Mouse (Mus musculus) frontal cortex, postnatal 14 days (tissue): ENCODE measurements around the gene Slc29a3.

ENCODE experiments used
- DNase-seq, 2 experiments: peaks; one replicate each; pipeline ENCODE4 v3.0.0; 2022; ENCODE audit warnings: low spot score in 2 of 2

Slc29a3 gene

GRCm38 (mm10) chr10:60752040-60753020 lies at the start of gene Slc29a3:
TSS of gene Slc29a3 (minus strand) at chr10:60752794.
- peak; percentile 85 to 89 for DNase-seq

GRCm38 (mm10) chr10:60801898-60802412 lies 49.4 kb upstream of the Slc29a3 start:
- no peak for DNase-seq

- DNase-seq, result no peak
Measured at GRCm38 (mm10) chr10:60801168-60801897, 48.7 kb upstream of the Slc29a3 start.

GRCm38 (mm10) chr10:60800295-60801167 lies 47.9 kb upstream of the Slc29a3 start:
- DNase-seq, result no peak

- DNase-seq, result no peak
Measured at GRCm38 (mm10) chr10:60797682-60798422, 45.3 kb upstream of the Slc29a3 start.

- no peak for DNase-seq
Measured at GRCm38 (mm10) chr10:60796474-60796873, 43.9 kb upstream of the Slc29a3 start.

GRCm38 (mm10) chr10:60796028-60796427 lies 43.4 kb upstream of the Slc29a3 start:
- DNase-seq, result no peak

- DNase-seq, result no peak
Measured at GRCm38 (mm10) chr10:60794792-60795191, 42.2 kb upstream of the Slc29a3 start.

GRCm38 (mm10) chr10:60794374-60794773 lies 41.8 kb upstream of the Slc29a3 start:
- DNase-seq, result peak; percentile 22 to 26

- no peak for DNase-seq
Measured at GRCm38 (mm10) chr10:60792841-60793240, 40.2 kb upstream of the Slc29a3 start.

- DNase-seq, result no peak
Measured at GRCm38 (mm10) chr10:60792365-60792764, 39.8 kb upstream of the Slc29a3 start.

- DNase-seq, result no peak
Measured at GRCm38 (mm10) chr10:60790912-60791311, 38.3 kb upstream of the Slc29a3 start.

GRCm38 (mm10) chr10:60787303-60788074 lies 34.9 kb upstream of the Slc29a3 start:
- no peak for DNase-seq

- no peak for DNase-seq
Measured at GRCm38 (mm10) chr10:60783608-60784007, 31.0 kb upstream of the Slc29a3 start.

GRCm38 (mm10) chr10:60779628-60780027 lies 27.0 kb upstream of the Slc29a3 start:
- DNase-seq, result peak; percentile 49 to 64

GRCm38 (mm10) chr10:60778542-60778941 lies 25.9 kb upstream of the Slc29a3 start:
- peak in 1 of 2 experiments; percentile 36 for DNase-seq

GRCm38 (mm10) chr10:60775473-60775872 lies 22.9 kb upstream of the Slc29a3 start:
- no peak for DNase-seq

- DNase-seq, result no peak
Measured at GRCm38 (mm10) chr10:60774616-60775015, 22.0 kb upstream of the Slc29a3 start.

GRCm38 (mm10) chr10:60770855-60771254 lies 18.3 kb upstream of the Slc29a3 start:
- DNase-seq, result no peak

- no peak for DNase-seq
Measured at GRCm38 (mm10) chr10:60768614-60769013, 16.0 kb upstream of the Slc29a3 start.
